Mouse (Mus musculus) heart, adult 2 months (tissue): ENCODE measurements around the gene Eif2ak2.

Experiments used
- CTCF ChIP-seq: fragments of 200-600 bp; IDR thresholded peaks from 2 replicates; pipeline ENCODE4 v1.8.1; 2022; ENCODE audit warnings: antibody characterized with exemption, mild to moderate bottlenecking, moderate library complexity
- POLR2A ChIP-seq: fragments of 200-500 bp; IDR thresholded peaks from 2 replicates; pipeline ENCODE4 v1.6.1; 2011; ENCODE audit warnings: mild to moderate bottlenecking, low read depth, low read length, control low read depth; ENCODE audit not compliant: insufficient read depth

DNA sequence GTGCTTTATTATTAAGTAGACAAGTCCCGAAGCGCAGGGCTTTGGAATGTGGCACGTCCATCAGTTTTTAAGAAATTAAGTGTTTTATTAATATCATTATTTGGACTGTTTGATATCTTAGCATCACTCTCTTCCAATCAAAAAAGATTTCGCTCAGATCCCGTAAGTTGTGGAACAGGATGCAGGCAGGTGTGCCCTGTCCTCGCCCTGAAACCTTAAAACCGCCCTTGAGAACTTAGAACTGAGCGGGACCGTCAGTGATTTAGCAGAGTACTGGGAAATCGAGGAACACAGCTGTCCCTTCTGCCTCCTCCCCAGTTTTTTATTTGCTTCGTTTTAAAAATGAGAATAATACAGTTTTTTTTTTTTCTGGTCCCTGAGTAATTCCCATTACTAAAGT is 34.5 kb upstream of the Eif2ak2 start:
- TF ChIP-seq CTCF = no peak
- TF ChIP-seq POLR2A = no peak
